Mouse (Mus musculus) lung, adult 2 months (tissue): ENCODE measurements around the gene Batf3.

Experiments used
- CTCF ChIP-seq: fragments of 200-500 bp; IDR thresholded peaks from 2 replicates; pipeline ENCODE4 v1.5.1; 2011; ENCODE audit warnings: mild to moderate bottlenecking, low read length, control low read depth; ENCODE audit not compliant: insufficient read depth
- POLR2A ChIP-seq: fragments of 200-500 bp; IDR thresholded peaks from 2 replicates; pipeline ENCODE4 v1.6.1; 2011; ENCODE audit warnings: low read depth, mild to moderate bottlenecking, control low read depth, low read length, borderline replicate concordance; ENCODE audit errors: extremely low read depth

GRCm38 (mm10) chr1:191102730-191103370 is 5.2 kb downstream of the Batf3 start:
- no peak for TF ChIP-seq CTCF
- TF ChIP-seq POLR2A: no peak
